Mouse (Mus musculus) ovary, postnatal 36 days (tissue): ENCODE data around the gene Dnajc12.
"Not testable (repeated sequence)": the region's sequence is repeated elsewhere in the genome, so short reads cannot be mapped to it uniquely, and the experiment has no call there.

ENCODE experiments used
- DNase-seq: peaks from one replicate; pipeline ENCODE4 v3.0.0; 2022; ENCODE audit warnings: low spot score, mixed read lengths

Dnajc12 gene

GRCm38 (mm10) chr10:63382372-63383279 lies at the start of gene Dnajc12:
Gene Dnajc12, plus strand, starts transcription at chr10:63382443.
- DNase-seq: peak; percentile 58

- no peak for DNase-seq
Measured at GRCm38 (mm10) chr10:63336901-63337300, 45.3 kb upstream of the Dnajc12 start.

GRCm38 (mm10) chr10:63337326-63337725 lies 44.9 kb upstream of the Dnajc12 start:
- no peak for DNase-seq

- DNase-seq: peak; percentile 70
Measured at GRCm38 (mm10) chr10:63337951-63338836, 44.0 kb upstream of the Dnajc12 start.

GRCm38 (mm10) chr10:63338914-63339643 lies 43.2 kb upstream of the Dnajc12 start:
- peak; percentile 92 for DNase-seq

- DNase-seq: no peak
Measured at GRCm38 (mm10) chr10:63341351-63341750, 40.9 kb upstream of the Dnajc12 start.

- DNase-seq: no peak
Measured at GRCm38 (mm10) chr10:63344751-63345150, 37.5 kb upstream of the Dnajc12 start.

- DNase-seq: no peak
Measured at GRCm38 (mm10) chr10:63348291-63348690, 34.0 kb upstream of the Dnajc12 start.

GRCm38 (mm10) chr10:63350666-63351065 lies 31.6 kb upstream of the Dnajc12 start:
- no peak for DNase-seq

GRCm38 (mm10) chr10:63351099-63351498 lies 31.1 kb upstream of the Dnajc12 start:
- not testable (repeated sequence) for DNase-seq

- no peak for DNase-seq
Measured at GRCm38 (mm10) chr10:63352111-63352510, 30.1 kb upstream of the Dnajc12 start.

GRCm38 (mm10) chr10:63360502-63360901 lies 21.7 kb upstream of the Dnajc12 start:
- no peak for DNase-seq

- DNase-seq: no peak
Measured at GRCm38 (mm10) chr10:63365918-63366455, 16.3 kb upstream of the Dnajc12 start.

- no peak for DNase-seq
Measured at GRCm38 (mm10) chr10:63367386-63367785, 14.9 kb upstream of the Dnajc12 start.

- no peak for DNase-seq
Measured at GRCm38 (mm10) chr10:63368041-63368440, 14.2 kb upstream of the Dnajc12 start.

- DNase-seq: no peak
Measured at GRCm38 (mm10) chr10:63376303-63376702, 5.9 kb upstream of the Dnajc12 start.

- peak; percentile 35 for DNase-seq
Measured at GRCm38 (mm10) chr10:63377468-63377867, 4.8 kb upstream of the Dnajc12 start.

GRCm38 (mm10) chr10:63378948-63379680 lies 3.1 kb upstream of the Dnajc12 start:
- no peak for DNase-seq

- no peak for DNase-seq
Measured at GRCm38 (mm10) chr10:63381498-63382280, 554 bp upstream of the Dnajc12 start, which contains the start of gene Sirt1. Gene Sirt1, minus strand, starts transcription at chr10:63381704.

- DNase-seq: not testable (repeated sequence)
Measured at GRCm38 (mm10) chr10:63385897-63386296, 3.7 kb downstream of the Dnajc12 start.
